Mouse (Mus musculus): Measurements from ENCODE around the gene Bbs9. TPM values are rescaled to one million over a fixed set of nuclear protein-coding genes. Genes with fewer than 3 reads are reported as not detected.
A peak's percentile ranks its signal among the peaks of the same experiment; 100 is the strongest.

Gene Bbs9
- total and polyA plus RNA-seq, 3 experiments, result 6.9 to 9.1 (median 7.8) TPM

DNA sequence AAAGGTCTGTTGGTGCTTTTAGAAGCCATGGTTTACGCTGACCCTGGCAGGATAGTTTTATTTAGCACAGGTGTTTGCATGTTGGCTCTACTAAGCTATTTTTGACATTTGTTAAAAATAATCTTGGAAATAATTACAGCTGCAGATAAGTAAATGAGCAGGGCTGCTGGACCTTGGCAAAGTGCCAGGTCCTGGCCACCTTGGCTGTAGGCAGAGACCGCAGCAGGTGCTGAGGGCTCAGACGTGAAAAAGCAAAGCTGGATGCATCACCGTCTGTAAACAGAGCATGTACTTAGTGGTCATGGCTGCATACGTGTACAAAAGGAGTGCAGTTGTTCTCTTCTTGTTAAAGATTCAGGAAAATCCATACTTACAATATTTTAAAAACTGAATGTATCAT is 347.3 kb downstream of the Bbs9 start:
- peak; percentile 12 for DNase-seq (ENCODE audit: extremely low read depth)
- dilution Hi-C loops (cut with MboI; ENCODE audit: extremely low pct_ligation_motif_present, extremely low pct_unique_long_range_greater_than_20kb, low sequenced_read_pairs) (no loop called here), in situ Hi-C loops (cut with MboI; ENCODE audit: low pct_ligation_motif_present, low pct_unique_long_range_greater_than_20kb, low sequenced_read_pairs) (no loop called here)
- no peak overlapping the region for H3K9ac ChIP-seq (ENCODE audit: insufficient read depth, low read depth)
- no peaks in the 10 kb centered on the region for H3K9me3 ChIP-seq (replicated peaks; ENCODE audit: low read length)
- no peaks in the 10 kb centered on the region for H3K79me2 ChIP-seq (replicated peaks; ENCODE audit: control insufficient read depth, extremely low read depth, insufficient read depth, poor library complexity, severe bottlenecking)
- H3K27ac ChIP-seq (ENCODE audit: insufficient read depth, low read depth), result no peak overlapping the region
- H3K27me3 ChIP-seq (replicated peaks), result no peaks in the 10 kb centered on the region
- H3K4me1 ChIP-seq (ENCODE audit: control insufficient read depth in 1 of 2, insufficient read depth in 2 of 2), result peaks cover 6 to 15% of the 10 kb centered on the region in 2 experiments
- no peaks in the 10 kb centered on the region for H3K36me3 ChIP-seq (replicated peaks in 1 of 2; ENCODE audit: control insufficient read depth in 1 of 2, insufficient read depth in 1 of 2, low read length in 1 of 2)
- TF ChIP-seq MEF2A (IDR thresholded peaks at IDR 0.05; ENCODE audit: borderline replicate concordance, low read depth, low read length), result peak; percentile 89; the same call in 1 of the 2 replicates
- TF ChIP-seq MXI1 (IDR thresholded peaks at IDR 0.05; ENCODE audit: low read depth, low read length), result no peak
- no peak for TF ChIP-seq E2F4 (IDR thresholded peaks at IDR 0.05; ENCODE audit: insufficient replicate concordance, low read depth, low read length)
- H3K4me3 ChIP-seq (replicated peaks in 1 of 3; ENCODE audit: low read depth in 2 of 3, low read length in 2 of 3, poor library complexity in 1 of 3), result no peak overlapping the region
- no peak overlapping the region for H3K4me2 ChIP-seq (ENCODE audit: insufficient read depth, low read depth, poor library complexity, severe bottlenecking)

DNA sequence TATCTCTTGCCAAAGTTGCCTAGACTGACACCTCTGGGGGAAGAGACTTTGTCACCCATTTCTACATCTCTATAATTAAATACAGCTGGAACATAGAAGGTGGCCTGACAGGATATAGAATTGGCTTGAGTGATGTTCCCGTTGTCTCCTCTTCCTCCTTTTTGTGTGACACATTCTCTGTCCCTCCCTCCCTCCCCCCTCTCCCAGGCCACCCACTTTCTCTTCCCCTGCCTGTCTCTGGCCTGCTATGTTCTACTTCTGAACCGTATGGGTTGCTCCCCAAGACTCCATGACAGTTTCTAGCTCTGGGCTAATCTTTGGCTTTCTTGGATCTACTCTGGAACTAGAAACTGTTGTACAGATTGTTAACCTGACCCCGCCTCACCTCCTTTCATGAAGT is 348.3 kb downstream of the Bbs9 start:
- Histone ChIP-seq H3K9me3 (replicated peaks; ENCODE audit: low read length) (no peaks in the 10 kb centered on the region), H3K27me3 (replicated peaks) (no peaks in the 10 kb centered on the region), H3K4me1 (ENCODE audit: control insufficient read depth in 1 of 2, insufficient read depth in 2 of 2) (peaks cover 6 to 15% of the 10 kb centered on the region in 2 experiments), H3K9ac (ENCODE audit: insufficient read depth, low read depth) (no peak overlapping the region), H3K4me2 (ENCODE audit: insufficient read depth, low read depth, poor library complexity, severe bottlenecking) (no peak overlapping the region), H3K27ac (ENCODE audit: insufficient read depth, low read depth) (no peak overlapping the region), H3K36me3 (replicated peaks in 1 of 2; ENCODE audit: control insufficient read depth in 1 of 2, insufficient read depth in 1 of 2, low read length in 1 of 2) (no peaks in the 10 kb centered on the region), H3K4me3 (replicated peaks in 1 of 3; ENCODE audit: low read depth in 2 of 3, low read length in 2 of 3, poor library complexity in 1 of 3) (no peak overlapping the region), H3K79me2 (replicated peaks; ENCODE audit: control insufficient read depth, extremely low read depth, insufficient read depth, poor library complexity, severe bottlenecking) (no peaks in the 10 kb centered on the region)
- TF ChIP-seq ZKSCAN1 (IDR thresholded peaks at IDR 0.05; ENCODE audit: borderline replicate concordance, low read depth, low read length), result no peak
- TF ChIP-seq PAX5 (IDR thresholded peaks at IDR 0.05; ENCODE audit: low read length), result no peak
- no peak for TF ChIP-seq POLR2AphosphoS2 (IDR thresholded peaks at IDR 0.05; ENCODE audit: low read depth, low read length)
- dilution Hi-C loops (cut with MboI; ENCODE audit: extremely low pct_ligation_motif_present, extremely low pct_unique_long_range_greater_than_20kb, low sequenced_read_pairs), result no loop called here
- in situ Hi-C loops (cut with MboI; ENCODE audit: low pct_ligation_motif_present, low pct_unique_long_range_greater_than_20kb, low sequenced_read_pairs), result no loop called here
- DNase-seq (ENCODE audit: extremely low read depth), result no peak

DNA sequence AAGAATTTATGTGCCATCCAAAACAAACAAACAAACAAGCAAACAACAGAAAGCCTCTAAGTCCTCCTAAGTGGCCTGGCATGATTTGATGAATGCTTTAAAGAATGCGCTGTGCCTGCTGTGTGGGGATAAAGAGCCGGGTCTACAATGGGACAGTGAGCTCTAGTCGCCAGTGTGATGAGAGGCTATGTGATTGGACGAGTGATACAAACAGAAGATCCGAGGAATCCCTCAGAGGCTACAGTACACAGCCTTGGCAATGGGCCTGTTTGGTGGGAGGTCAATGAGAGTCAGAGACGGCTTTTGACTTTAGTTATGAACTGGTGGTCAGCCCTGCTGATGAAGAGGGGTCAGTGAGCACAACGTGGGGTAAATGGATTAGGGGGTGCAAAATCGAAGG is 349.4 kb downstream of the Bbs9 start:
- no peak overlapping the region for H3K9ac ChIP-seq (ENCODE audit: insufficient read depth, low read depth)
- in situ Hi-C loops (cut with MboI; ENCODE audit: low pct_ligation_motif_present, low pct_unique_long_range_greater_than_20kb, low sequenced_read_pairs) (no loop called here), dilution Hi-C loops (cut with MboI; ENCODE audit: extremely low pct_ligation_motif_present, extremely low pct_unique_long_range_greater_than_20kb, low sequenced_read_pairs) (no loop called here)
- peaks cover 3 to 8% of the 10 kb centered on the region in 2 experiments for H3K4me1 ChIP-seq (ENCODE audit: control insufficient read depth in 1 of 2, insufficient read depth in 2 of 2)
- no peak overlapping the region for H3K27ac ChIP-seq (ENCODE audit: insufficient read depth, low read depth)
- no peak overlapping the region for H3K4me3 ChIP-seq (replicated peaks in 1 of 3; ENCODE audit: low read depth in 2 of 3, low read length in 2 of 3, poor library complexity in 1 of 3)
- H3K9me3 ChIP-seq (replicated peaks; ENCODE audit: low read length), result no peaks in the 10 kb centered on the region
- H3K4me2 ChIP-seq (ENCODE audit: insufficient read depth, low read depth, poor library complexity, severe bottlenecking), result no peak overlapping the region
- H3K79me2 ChIP-seq (replicated peaks; ENCODE audit: control insufficient read depth, extremely low read depth, insufficient read depth, poor library complexity, severe bottlenecking), result no peaks in the 10 kb centered on the region
- no peaks in the 10 kb centered on the region for H3K36me3 ChIP-seq (replicated peaks in 1 of 2; ENCODE audit: control insufficient read depth in 1 of 2, insufficient read depth in 1 of 2, low read length in 1 of 2)
- no peak for TF ChIP-seq MAZ (IDR thresholded peaks at IDR 0.05; ENCODE audit: low read depth, low read length)
- no peak for TF ChIP-seq EP300 (IDR thresholded peaks at IDR 0.05; ENCODE audit: low read length)
- no peak for TF ChIP-seq POLR2AphosphoS2 (IDR thresholded peaks at IDR 0.05; ENCODE audit: low read depth, low read length)
- no peak for DNase-seq (ENCODE audit: extremely low read depth)
- no peaks in the 10 kb centered on the region for H3K27me3 ChIP-seq (replicated peaks)
